Mouse (Mus musculus) lung, postnatal 25 days (tissue): ENCODE measurements around the gene Rnf152.

ENCODE experiments used
- DNase-seq: peaks from one replicate; pipeline ENCODE4 v3.0.0; 2022; ENCODE audit warnings: low spot score

Gene Rnf152

GRCm38 (mm10) chr1:105312601-105312901 lies 44.0 kb downstream of the Rnf152 start:
- no peak for DNase-seq

GRCm38 (mm10) chr1:105311899-105312600 lies 44.5 kb downstream of the Rnf152 start:
- DNase-seq = no peak

GRCm38 (mm10) chr1:105302164-105302563 lies 54.3 kb downstream of the Rnf152 start:
- no peak for DNase-seq

GRCm38 (mm10) chr1:105301764-105302163 lies 54.7 kb downstream of the Rnf152 start:
- no peak for DNase-seq

GRCm38 (mm10) chr1:105291859-105292258 lies 64.7 kb downstream of the Rnf152 start:
- DNase-seq = no peak

GRCm38 (mm10) chr1:105287536-105287935 lies 69.0 kb downstream of the Rnf152 start:
- DNase-seq = no peak

- no peak for DNase-seq
Measured at GRCm38 (mm10) chr1:105286906-105287305, 69.6 kb downstream of the Rnf152 start.

- DNase-seq = no peak
Measured at GRCm38 (mm10) chr1:105285001-105285400, 71.5 kb downstream of the Rnf152 start.

- DNase-seq = no peak
Measured at GRCm38 (mm10) chr1:105284116-105284515, 72.4 kb downstream of the Rnf152 start.

GRCm38 (mm10) chr1:105281277-105281676 lies 75.2 kb downstream of the Rnf152 start:
- DNase-seq = no peak

GRCm38 (mm10) chr1:105280160-105280559 lies 76.3 kb downstream of the Rnf152 start:
- no peak for DNase-seq

GRCm38 (mm10) chr1:105274500-105275194 lies 81.9 kb downstream of the Rnf152 start:
- DNase-seq = no peak

GRCm38 (mm10) chr1:105271104-105271503 lies 85.4 kb downstream of the Rnf152 start:
- DNase-seq = no peak

GRCm38 (mm10) chr1:105263283-105264033 lies 93.1 kb downstream of the Rnf152 start:
- no peak for DNase-seq

- DNase-seq = no peak
Measured at GRCm38 (mm10) chr1:105260200-105260599, 96.3 kb downstream of the Rnf152 start.

- no peak for DNase-seq
Measured at GRCm38 (mm10) chr1:105257199-105257598, 99.3 kb downstream of the Rnf152 start.

- DNase-seq = no peak
Measured at GRCm38 (mm10) chr1:105249190-105249589, 107.3 kb downstream of the Rnf152 start.

GRCm38 (mm10) chr1:105246651-105247050 lies 109.9 kb downstream of the Rnf152 start:
- no peak for DNase-seq

GRCm38 (mm10) chr1:105246075-105246574 lies 110.4 kb downstream of the Rnf152 start:
- DNase-seq = no peak

- no peak for DNase-seq
Measured at GRCm38 (mm10) chr1:105243359-105244142, 113.0 kb downstream of the Rnf152 start.

- DNase-seq = no peak
Measured at GRCm38 (mm10) chr1:105240185-105240584, 116.3 kb downstream of the Rnf152 start.
